Mouse (Mus musculus): Measurements from ENCODE around the gene Pdzd2. TPM values are rescaled to one million over a fixed set of nuclear protein-coding genes. Genes with fewer than 3 reads are reported as not detected.

Gene Pdzd2
- 3.1 and 4.2 TPM in 2 replicates for polyA plus RNA-seq (2012; rRNA removed)

GRCm38 (mm10) chr15:12739277-12740247 lies at the start of gene Pdzd2:
TSS of gene Pdzd2 (minus strand) at chr15:12739924.
- Histone ChIP-seq H3K4me1 (replicated peaks; ENCODE audit: control insufficient read depth, insufficient read depth, low read length) (no peaks in the 10 kb centered on the region), H3K27me3 (ENCODE audit: control insufficient read depth, insufficient read depth, low read length) (peaks cover 6% of the 10 kb centered on the region), H3K4me3 (ENCODE audit: control insufficient read depth, insufficient read depth, low read length) (peak within 1 kb of the TSS; percentile 17), H3K27ac (ENCODE audit: control insufficient read depth, insufficient read depth, low read length) (no peak within 1 kb of the TSS), H3K36me3 (ENCODE audit: control insufficient read depth, insufficient read depth, low read length) (no peaks in the 10 kb centered on the region)
- WGBS: 3% methylated on average over 81 of the region's 83 CpGs
- no peak for TF ChIP-seq CTCF (IDR thresholded peaks at IDR 0.05; ENCODE audit: borderline replicate concordance, control insufficient read depth, extremely low read depth, insufficient read depth, low read length, poor library complexity)
- peak; percentile 22 for DNase-seq

- 62% methylated on average over 10 of the region's 10 CpGs for WGBS
- H3K27ac ChIP-seq (ENCODE audit: control insufficient read depth, insufficient read depth, low read length): no peak overlapping the region
Measured at GRCm38 (mm10) chr15:12789406-12789867, 49.7 kb upstream of the Pdzd2 start.

GRCm38 (mm10) chr15:12788536-12788935 lies 48.8 kb upstream of the Pdzd2 start:
- Histone ChIP-seq H3K4me1 (replicated peaks; ENCODE audit: control insufficient read depth, insufficient read depth, low read length) (no peaks in the 10 kb centered on the region), H3K27me3 (ENCODE audit: control insufficient read depth, insufficient read depth, low read length) (no peaks in the 10 kb centered on the region), H3K27ac (ENCODE audit: control insufficient read depth, insufficient read depth, low read length) (no peak overlapping the region), H3K4me3 (ENCODE audit: control insufficient read depth, insufficient read depth, low read length) (no peak overlapping the region), H3K36me3 (ENCODE audit: control insufficient read depth, insufficient read depth, low read length) (no peaks in the 10 kb centered on the region)
- 83% methylated on average over 5 of the region's 5 CpGs for WGBS
- no peak for DNase-seq
- TF ChIP-seq CTCF (IDR thresholded peaks at IDR 0.05; ENCODE audit: borderline replicate concordance, control insufficient read depth, extremely low read depth, insufficient read depth, low read length, poor library complexity): no peak
- TF ChIP-seq POLR2A (IDR thresholded peaks at IDR 0.05; ENCODE audit: control insufficient read depth, extremely low read depth, insufficient read depth, low read length, poor library complexity): no peak

More at GRCm38 (mm10) chr15:12789406-12789867, 49.7 kb upstream of the Pdzd2 start:
- Histone ChIP-seq H3K27me3 (ENCODE audit: control insufficient read depth, insufficient read depth, low read length) (no peaks in the 10 kb centered on the region), H3K36me3 (ENCODE audit: control insufficient read depth, insufficient read depth, low read length) (no peaks in the 10 kb centered on the region), H3K4me3 (ENCODE audit: control insufficient read depth, insufficient read depth, low read length) (no peak overlapping the region), H3K4me1 (replicated peaks; ENCODE audit: control insufficient read depth, insufficient read depth, low read length) (no peaks in the 10 kb centered on the region)
- TF ChIP-seq POLR2A (IDR thresholded peaks at IDR 0.05; ENCODE audit: control insufficient read depth, extremely low read depth, insufficient read depth, low read length, poor library complexity) (no peak), CTCF (IDR thresholded peaks at IDR 0.05; ENCODE audit: borderline replicate concordance, control insufficient read depth, extremely low read depth, insufficient read depth, low read length, poor library complexity) (no peak)
- DNase-seq: no peak

- Histone ChIP-seq H3K27ac (ENCODE audit: control insufficient read depth, insufficient read depth, low read length) (no peak overlapping the region), H3K36me3 (ENCODE audit: control insufficient read depth, insufficient read depth, low read length) (no peaks in the 10 kb centered on the region), H3K4me1 (replicated peaks; ENCODE audit: control insufficient read depth, insufficient read depth, low read length) (no peaks in the 10 kb centered on the region), H3K27me3 (ENCODE audit: control insufficient read depth, insufficient read depth, low read length) (no peaks in the 10 kb centered on the region), H3K4me3 (ENCODE audit: control insufficient read depth, insufficient read depth, low read length) (no peak overlapping the region)
- TF ChIP-seq POLR2A (IDR thresholded peaks at IDR 0.05; ENCODE audit: control insufficient read depth, extremely low read depth, insufficient read depth, low read length, poor library complexity) (no peak), CTCF (IDR thresholded peaks at IDR 0.05; ENCODE audit: borderline replicate concordance, control insufficient read depth, extremely low read depth, insufficient read depth, low read length, poor library complexity) (no peak)
- WGBS: 78% methylated on average over 14 of the region's 16 CpGs
- no peak for DNase-seq
Measured at GRCm38 (mm10) chr15:12781729-12782326, 42.1 kb upstream of the Pdzd2 start.

- no peak overlapping the region for H3K27ac ChIP-seq (ENCODE audit: control insufficient read depth, insufficient read depth, low read length)
- no peaks in the 10 kb centered on the region for H3K4me1 ChIP-seq (replicated peaks; ENCODE audit: control insufficient read depth, insufficient read depth, low read length)
- no peaks in the 10 kb centered on the region for H3K27me3 ChIP-seq (ENCODE audit: control insufficient read depth, insufficient read depth, low read length)
- no peak overlapping the region for H3K4me3 ChIP-seq (ENCODE audit: control insufficient read depth, insufficient read depth, low read length)
- 83% methylated on average over 6 of the region's 6 CpGs for WGBS
- no peak for DNase-seq
- TF ChIP-seq CTCF (IDR thresholded peaks at IDR 0.05; ENCODE audit: borderline replicate concordance, control insufficient read depth, extremely low read depth, insufficient read depth, low read length, poor library complexity) (no peak), POLR2A (IDR thresholded peaks at IDR 0.05; ENCODE audit: control insufficient read depth, extremely low read depth, insufficient read depth, low read length, poor library complexity) (no peak)
- H3K36me3 ChIP-seq (ENCODE audit: control insufficient read depth, insufficient read depth, low read length): no peaks in the 10 kb centered on the region
Measured at GRCm38 (mm10) chr15:12781296-12781695, 41.6 kb upstream of the Pdzd2 start.

GRCm38 (mm10) chr15:12774149-12774753 lies 34.5 kb upstream of the Pdzd2 start:
- no peak overlapping the region for H3K27ac ChIP-seq (ENCODE audit: control insufficient read depth, insufficient read depth, low read length)
- H3K4me1 ChIP-seq (replicated peaks; ENCODE audit: control insufficient read depth, insufficient read depth, low read length): no peaks in the 10 kb centered on the region
- no peak overlapping the region for H3K4me3 ChIP-seq (ENCODE audit: control insufficient read depth, insufficient read depth, low read length)
- H3K27me3 ChIP-seq (ENCODE audit: control insufficient read depth, insufficient read depth, low read length): no peaks in the 10 kb centered on the region
- WGBS: 87% methylated on average over 11 of the region's 11 CpGs
- no peak for TF ChIP-seq CTCF (IDR thresholded peaks at IDR 0.05; ENCODE audit: borderline replicate concordance, control insufficient read depth, extremely low read depth, insufficient read depth, low read length, poor library complexity)
- no peaks in the 10 kb centered on the region for H3K36me3 ChIP-seq (ENCODE audit: control insufficient read depth, insufficient read depth, low read length)
- no peak for DNase-seq
